Mouse (Mus musculus) lung, adult 2 months (tissue): ENCODE measurements around the gene Kcne2.

Experiments used
- CTCF ChIP-seq: fragments of 200-500 bp; IDR thresholded peaks from 2 replicates; pipeline ENCODE4 v1.5.1; 2011; ENCODE audit warnings: mild to moderate bottlenecking, low read length, control low read depth; ENCODE audit not compliant: insufficient read depth
- POLR2A ChIP-seq: fragments of 200-500 bp; IDR thresholded peaks from 2 replicates; pipeline ENCODE4 v1.6.1; 2011; ENCODE audit warnings: low read depth, mild to moderate bottlenecking, control low read depth, low read length, borderline replicate concordance; ENCODE audit errors: extremely low read depth

DNA sequence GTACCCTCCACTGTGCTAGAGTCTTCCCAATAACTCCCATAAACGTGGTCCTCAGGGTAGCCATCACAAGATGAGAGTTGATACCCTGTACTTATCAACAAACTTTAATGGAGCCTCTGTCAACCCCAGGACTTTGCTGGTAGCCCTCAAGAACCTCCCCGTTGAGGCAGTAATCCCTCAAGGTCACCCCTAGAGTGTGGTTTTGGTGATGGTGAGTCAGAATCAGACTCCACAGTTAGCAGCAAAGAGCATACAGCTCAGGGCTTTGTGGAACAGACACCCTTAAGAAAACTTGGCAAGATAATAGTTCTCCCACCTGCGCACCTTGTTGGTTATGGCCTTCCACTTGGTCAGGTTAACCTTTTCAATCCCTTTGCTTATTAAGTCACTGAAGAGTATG is 28.2 kb downstream of the Kcne2 start:
- no peak for TF ChIP-seq CTCF
- no peak for TF ChIP-seq POLR2A
